Mouse (Mus musculus): ENCODE results near the gene Nedd4. TPM values are rescaled to one million over a fixed set of nuclear protein-coding genes. Genes with fewer than 3 reads are reported as not detected.
"Not testable (repeated sequence)": the region's sequence is repeated elsewhere in the genome, so short reads cannot be mapped to it uniquely, and the experiment has no call there.

Gene Nedd4
- polyA plus RNA-seq, 1 experiment from 2014 or later: 764 TPM

DNA sequence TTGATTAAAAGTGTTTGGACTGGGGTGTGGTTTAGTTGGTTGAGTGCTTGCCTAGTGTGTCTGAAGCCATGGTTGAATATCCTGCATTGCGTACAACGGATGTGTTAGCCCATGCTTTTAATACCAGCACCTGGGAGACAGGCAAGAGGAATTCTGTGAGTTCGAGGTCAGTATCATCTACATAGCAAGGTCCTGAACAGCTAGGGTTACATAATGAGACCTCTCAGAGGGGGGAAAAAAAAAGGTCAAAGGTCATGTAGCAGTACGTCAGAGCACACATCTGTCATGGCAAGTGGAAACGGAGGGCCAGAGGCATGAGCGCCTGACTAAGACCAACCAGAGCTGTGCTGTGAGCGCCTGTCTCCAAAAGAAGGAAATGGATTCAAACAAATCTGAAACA, 3.4 kb downstream of the Nedd4 start:
- peak overlapping the region; percentile 95 for H3K4me2 ChIP-seq (replicated peaks; ENCODE audit: low read depth, low read length)
- ATAC-seq (ENCODE audit: insufficient number of reproducible peaks, insufficient read depth, low FRiP score, low read depth): no peak
- H3K27me3 ChIP-seq (ENCODE audit: control insufficient read depth, insufficient read depth, low read length): no peaks in the 10 kb centered on the region
- H3K9me3 ChIP-seq (ENCODE audit: control insufficient read depth, low read depth, low read length): no peaks in the 10 kb centered on the region
- no peak overlapping the region for H3K27ac ChIP-seq (ENCODE audit: low read length)
- H3K4me1 ChIP-seq (ENCODE audit: control insufficient read depth, insufficient read depth, low read length): peaks cover 22% of the 10 kb centered on the region
- no peak overlapping the region for H3K9ac ChIP-seq (replicated peaks; ENCODE audit: low read depth, low read length)
- H3K36me3 ChIP-seq (ENCODE audit: control insufficient read depth, insufficient read depth, low read length): peaks cover 50% of the 10 kb centered on the region
- WGBS: 38% methylated on average over 7 of the region's 7 CpGs
- peak overlapping the region; percentile 99 for H3K4me3 ChIP-seq (ENCODE audit: low read depth, low read length)

DNA sequence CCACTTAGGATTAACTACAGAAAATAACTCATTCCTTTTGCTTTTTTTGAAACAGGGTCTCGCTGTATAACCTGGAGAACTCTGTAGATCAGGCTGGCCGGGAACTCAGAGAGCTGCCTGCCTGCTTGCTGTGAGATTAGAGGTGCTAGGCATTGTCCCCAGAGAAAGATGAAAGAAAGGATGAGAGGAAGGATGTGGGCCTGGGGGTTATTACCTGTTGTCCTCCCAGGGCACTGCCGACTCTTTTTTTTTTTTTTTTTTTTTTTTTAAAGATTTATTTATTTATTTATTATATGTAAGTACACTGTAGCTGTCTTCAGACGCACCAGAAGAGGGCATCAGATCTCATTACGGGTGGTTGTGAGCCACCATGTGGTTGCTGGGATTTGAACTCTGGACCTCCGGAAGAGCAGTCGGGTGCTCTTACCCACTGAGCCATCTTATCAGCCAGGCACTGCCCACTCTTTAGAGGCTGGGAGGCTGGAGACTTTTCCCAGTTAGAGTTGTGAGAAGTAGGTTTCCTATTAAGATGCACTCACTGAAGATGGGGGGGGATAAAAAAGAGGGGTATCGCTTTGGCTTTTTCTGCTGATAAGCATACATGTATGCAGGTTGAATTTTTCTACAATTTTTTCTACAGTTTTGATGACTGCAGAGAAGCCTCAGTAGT, 4.3 kb downstream of the Nedd4 start:
- not testable (repeated sequence) for ATAC-seq (ENCODE audit: insufficient number of reproducible peaks, insufficient read depth, low FRiP score, low read depth); H3K9ac ChIP-seq (replicated peaks; ENCODE audit: low read depth, low read length); H3K9me3 ChIP-seq (ENCODE audit: control insufficient read depth, low read depth, low read length)

DNA sequence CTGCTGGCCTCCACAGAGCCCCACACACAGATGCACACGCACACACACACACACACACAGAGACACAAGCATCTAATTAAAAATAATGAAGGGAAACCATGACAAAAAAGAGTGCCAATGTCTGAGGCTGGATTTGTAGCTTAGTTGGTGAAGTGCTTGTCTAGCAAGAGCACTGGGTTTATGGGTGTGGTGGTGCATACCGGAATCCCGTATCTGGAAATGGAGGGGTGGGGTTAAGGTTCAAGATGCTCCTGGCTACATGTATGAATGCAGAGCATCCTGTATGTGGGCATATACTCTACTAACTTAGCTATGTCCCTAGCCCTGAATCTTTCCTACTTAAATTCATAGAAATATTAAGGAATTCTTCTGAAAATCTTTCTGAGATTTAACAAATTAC, 5.0 kb downstream of the Nedd4 start:
- no peak overlapping the region for H3K9ac ChIP-seq (replicated peaks; ENCODE audit: low read depth, low read length)
- 72% methylated on average over 3 of the region's 3 CpGs for WGBS
- no peaks in the 10 kb centered on the region for H3K9me3 ChIP-seq (ENCODE audit: control insufficient read depth, low read depth, low read length)
- no peak overlapping the region for H3K27ac ChIP-seq (ENCODE audit: low read length)
- H3K27me3 ChIP-seq (ENCODE audit: control insufficient read depth, insufficient read depth, low read length): no peaks in the 10 kb centered on the region
- no peak overlapping the region for H3K4me3 ChIP-seq (ENCODE audit: low read depth, low read length)
- no peak overlapping the region for H3K4me2 ChIP-seq (replicated peaks; ENCODE audit: low read depth, low read length)
- ATAC-seq (ENCODE audit: insufficient number of reproducible peaks, insufficient read depth, low FRiP score, low read depth): no peak
- H3K4me1 ChIP-seq (ENCODE audit: control insufficient read depth, insufficient read depth, low read length): peaks cover 22% of the 10 kb centered on the region
- peaks cover 60% of the 10 kb centered on the region for H3K36me3 ChIP-seq (ENCODE audit: control insufficient read depth, insufficient read depth, low read length)

More for the DNA sequence above, 4.3 kb downstream of the Nedd4 start:
- 84% methylated on average over 6 of the region's 8 CpGs for WGBS
- H3K4me3 ChIP-seq (ENCODE audit: low read depth, low read length); H3K4me2 ChIP-seq (replicated peaks; ENCODE audit: low read depth, low read length); H3K27ac ChIP-seq (ENCODE audit: low read length); H3K27me3 ChIP-seq (ENCODE audit: control insufficient read depth, insufficient read depth, low read length): not testable (repeated sequence)
- Histone ChIP-seq H3K4me1 (ENCODE audit: control insufficient read depth, insufficient read depth, low read length) (peaks cover 22% of the 10 kb centered on the region), H3K36me3 (ENCODE audit: control insufficient read depth, insufficient read depth, low read length) (peaks cover 55% of the 10 kb centered on the region)

DNA sequence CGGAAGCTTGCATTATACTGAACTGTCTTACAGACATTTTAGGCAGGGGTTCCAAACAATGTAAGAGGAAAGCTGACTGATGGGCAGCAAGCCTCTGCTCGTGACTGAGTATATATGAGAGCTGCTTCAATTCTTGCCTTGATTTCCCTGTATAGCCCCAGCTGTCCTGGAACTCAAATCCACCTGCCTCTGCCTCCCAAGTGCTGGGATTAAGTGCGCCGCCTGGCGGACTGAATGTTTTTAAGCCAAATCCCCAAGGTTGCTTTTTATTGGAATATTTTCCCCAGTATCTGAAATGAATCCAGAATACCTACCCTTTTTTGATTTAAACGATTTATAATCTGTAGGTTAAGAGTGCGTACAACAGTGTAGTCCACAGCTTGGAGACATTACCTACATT, 7.2 kb downstream of the Nedd4 start:
- Histone ChIP-seq H3K4me1 (ENCODE audit: control insufficient read depth, insufficient read depth, low read length) (peaks cover 17% of the 10 kb centered on the region), H3K27ac (ENCODE audit: low read length) (no peak overlapping the region), H3K36me3 (ENCODE audit: control insufficient read depth, insufficient read depth, low read length) (peaks cover 74% of the 10 kb centered on the region), H3K9ac (replicated peaks; ENCODE audit: low read depth, low read length) (no peak overlapping the region), H3K9me3 (ENCODE audit: control insufficient read depth, low read depth, low read length) (no peaks in the 10 kb centered on the region), H3K4me2 (replicated peaks; ENCODE audit: low read depth, low read length) (no peak overlapping the region), H3K4me3 (ENCODE audit: low read depth, low read length) (no peak overlapping the region), H3K27me3 (ENCODE audit: control insufficient read depth, insufficient read depth, low read length) (no peaks in the 10 kb centered on the region)
- WGBS: 78% methylated on average over 7 of the region's 7 CpGs
- ATAC-seq (ENCODE audit: insufficient number of reproducible peaks, insufficient read depth, low FRiP score, low read depth): no peak

DNA sequence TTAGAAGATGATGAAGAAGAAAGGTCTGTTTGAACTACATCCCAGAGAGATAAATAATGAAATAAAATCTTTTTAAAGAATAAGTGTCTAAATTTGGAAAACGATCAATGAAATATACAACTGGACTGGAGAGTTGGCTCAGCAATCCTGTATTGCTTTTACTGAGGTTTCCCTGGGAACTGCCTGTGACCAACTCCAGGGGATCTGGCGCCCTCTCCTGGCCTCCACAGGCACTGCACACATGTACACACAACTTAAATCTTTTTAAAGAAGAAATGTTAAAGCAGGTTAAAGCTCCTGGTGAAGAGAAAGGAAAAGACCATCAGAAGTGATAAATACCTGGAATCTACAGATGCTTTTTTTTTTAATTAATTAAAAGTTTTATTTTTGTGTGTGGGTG, 10.2 kb downstream of the Nedd4 start:
- Histone ChIP-seq H3K9me3 (ENCODE audit: control insufficient read depth, low read depth, low read length) (no peaks in the 10 kb centered on the region), H3K27ac (ENCODE audit: low read length) (no peak overlapping the region), H3K27me3 (ENCODE audit: control insufficient read depth, insufficient read depth, low read length) (no peaks in the 10 kb centered on the region), H3K4me3 (ENCODE audit: low read depth, low read length) (no peak overlapping the region), H3K36me3 (ENCODE audit: control insufficient read depth, insufficient read depth, low read length) (peaks cover 77% of the 10 kb centered on the region), H3K4me1 (ENCODE audit: control insufficient read depth, insufficient read depth, low read length) (0 out of 2 replicates have a peak, but pooled peaks cover under 1% of the 10 kb centered on the region), H3K4me2 (replicated peaks; ENCODE audit: low read depth, low read length) (no peak overlapping the region), H3K9ac (replicated peaks; ENCODE audit: low read depth, low read length) (no peak overlapping the region)
- ATAC-seq (ENCODE audit: insufficient number of reproducible peaks, insufficient read depth, low FRiP score, low read depth): 0 out of 2 replicates have a peak, but pooled peaks have one; percentile 16
- WGBS: 25% methylated on average over 2 of the region's 2 CpGs

DNA sequence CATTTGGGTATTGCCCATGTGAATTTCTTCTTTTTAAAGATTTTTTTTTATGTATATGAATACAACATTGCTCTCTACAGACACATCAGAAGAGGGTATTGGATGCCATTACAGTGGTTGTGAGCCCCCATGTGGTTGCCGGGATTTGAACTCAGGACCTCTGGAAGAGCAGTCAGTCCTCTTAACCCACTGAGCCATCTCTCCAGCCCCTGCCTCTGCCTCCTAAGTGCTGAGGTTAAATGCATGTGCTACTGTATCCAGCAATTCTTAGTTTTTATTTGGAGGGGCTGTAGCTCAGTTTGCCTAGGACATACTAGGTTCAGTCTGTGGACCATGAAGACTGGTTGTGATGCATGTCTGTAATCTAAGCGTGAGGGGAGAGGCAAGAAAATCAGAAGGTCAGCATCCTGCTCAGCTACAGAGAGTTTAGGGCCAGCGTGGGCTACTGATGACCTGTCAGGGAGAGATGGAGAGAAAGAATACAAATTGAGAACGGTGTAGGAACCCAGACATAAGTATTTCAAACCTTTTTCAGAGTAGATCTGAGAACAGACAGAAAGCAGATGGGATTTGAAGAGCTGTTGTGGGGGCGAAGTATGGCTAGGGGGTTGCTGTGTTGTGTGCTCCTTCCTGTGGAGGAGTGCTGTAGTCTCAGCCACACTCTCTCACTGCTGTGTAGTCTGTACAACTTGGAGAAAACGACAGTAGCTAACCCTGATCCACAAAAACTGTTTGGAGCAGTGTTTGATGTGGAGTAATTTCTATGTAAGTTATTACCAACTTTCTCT, 13.0 kb downstream of the Nedd4 start:
- Histone ChIP-seq H3K4me3 (ENCODE audit: low read depth, low read length) (no peak overlapping the region), H3K4me1 (ENCODE audit: control insufficient read depth, insufficient read depth, low read length) (no peaks in the 10 kb centered on the region), H3K27me3 (ENCODE audit: control insufficient read depth, insufficient read depth, low read length) (no peaks in the 10 kb centered on the region), H3K4me2 (replicated peaks; ENCODE audit: low read depth, low read length) (no peak overlapping the region), H3K36me3 (ENCODE audit: control insufficient read depth, insufficient read depth, low read length) (peaks cover 77% of the 10 kb centered on the region), H3K27ac (ENCODE audit: low read length) (no peak overlapping the region), H3K9ac (replicated peaks; ENCODE audit: low read depth, low read length) (no peak overlapping the region), H3K9me3 (ENCODE audit: control insufficient read depth, low read depth, low read length) (no peaks in the 10 kb centered on the region)
- ATAC-seq (ENCODE audit: insufficient number of reproducible peaks, insufficient read depth, low FRiP score, low read depth): no peak
- WGBS: 80% methylated on average over 6 of the region's 6 CpGs

DNA sequence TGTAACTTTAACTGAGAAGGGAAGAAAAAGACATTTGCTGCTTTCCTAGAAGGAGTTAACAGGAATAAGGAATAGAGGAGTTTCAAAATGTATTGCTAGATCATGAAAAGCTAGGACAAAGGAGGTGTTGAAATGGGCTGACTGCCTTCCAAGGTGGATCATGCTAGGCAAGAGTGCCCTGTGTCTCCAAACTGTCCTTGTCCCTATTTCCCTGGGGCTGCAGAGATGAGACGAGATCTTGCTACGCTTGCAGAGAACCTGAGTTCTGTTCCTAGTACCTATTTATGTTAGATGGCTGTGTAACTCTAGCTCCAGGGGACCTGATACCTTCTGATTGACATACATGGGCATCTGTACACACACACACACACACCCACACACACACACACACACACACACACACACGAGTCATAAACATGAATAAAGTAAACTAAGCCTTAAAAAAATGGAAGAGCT, 13.6 kb downstream of the Nedd4 start:
- H3K36me3 ChIP-seq (ENCODE audit: control insufficient read depth, insufficient read depth, low read length): peaks cover 73% of the 10 kb centered on the region
- no peak for ATAC-seq (ENCODE audit: insufficient number of reproducible peaks, insufficient read depth, low FRiP score, low read depth)
- 83% methylated on average over 3 of the region's 3 CpGs for WGBS

DNA sequence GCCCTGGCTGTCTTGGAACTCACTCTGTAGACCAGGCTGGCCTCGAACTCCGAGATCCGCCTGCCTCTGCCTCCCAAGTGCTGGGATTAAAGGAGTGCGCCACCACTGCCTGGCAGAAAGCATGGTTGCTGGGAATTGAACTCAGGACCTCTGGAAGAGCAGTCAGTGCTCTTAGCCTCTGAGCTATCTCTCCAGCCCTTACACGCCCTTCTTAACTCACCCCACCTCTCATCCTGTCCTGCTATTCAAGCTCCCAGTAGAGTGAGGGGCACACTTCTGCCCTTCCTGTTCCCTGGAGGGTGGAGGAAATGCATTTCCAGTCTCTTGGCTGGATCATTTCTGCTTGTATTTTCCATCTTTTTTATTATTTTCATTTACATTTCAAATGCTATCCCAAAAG, 15.5 kb downstream of the Nedd4 start:
- ATAC-seq (ENCODE audit: insufficient number of reproducible peaks, insufficient read depth, low FRiP score, low read depth): no peak
- H3K9me3 ChIP-seq (ENCODE audit: control insufficient read depth, low read depth, low read length): no peaks in the 10 kb centered on the region
- no peak overlapping the region for H3K4me3 ChIP-seq (ENCODE audit: low read depth, low read length)
- H3K4me2 ChIP-seq (replicated peaks; ENCODE audit: low read depth, low read length): no peak overlapping the region
- H3K36me3 ChIP-seq (ENCODE audit: control insufficient read depth, insufficient read depth, low read length): peaks cover 74% of the 10 kb centered on the region
- no peaks in the 10 kb centered on the region for H3K27me3 ChIP-seq (ENCODE audit: control insufficient read depth, insufficient read depth, low read length)
- H3K4me1 ChIP-seq (ENCODE audit: control insufficient read depth, insufficient read depth, low read length): no peaks in the 10 kb centered on the region
- no peak overlapping the region for H3K9ac ChIP-seq (replicated peaks; ENCODE audit: low read depth, low read length)
- WGBS: 87% methylated on average over 5 of the region's 5 CpGs
- no peak overlapping the region for H3K27ac ChIP-seq (ENCODE audit: low read length)

More for the DNA sequence above, 13.6 kb downstream of the Nedd4 start:
- H3K27me3 ChIP-seq (ENCODE audit: control insufficient read depth, insufficient read depth, low read length): no peaks in the 10 kb centered on the region
- no peak overlapping the region for H3K4me2 ChIP-seq (replicated peaks; ENCODE audit: low read depth, low read length)
- no peak overlapping the region for H3K9ac ChIP-seq (replicated peaks; ENCODE audit: low read depth, low read length)
- H3K27ac ChIP-seq (ENCODE audit: low read length): no peak overlapping the region
- no peaks in the 10 kb centered on the region for H3K4me1 ChIP-seq (ENCODE audit: control insufficient read depth, insufficient read depth, low read length)
- no peak overlapping the region for H3K4me3 ChIP-seq (ENCODE audit: low read depth, low read length)
- H3K9me3 ChIP-seq (ENCODE audit: control insufficient read depth, low read depth, low read length): no peaks in the 10 kb centered on the region

All from stomach, embryonic 14.5 days (tissue).